Mouse (Mus musculus) intestine, embryonic 14.5 days (tissue): ENCODE measurements around the gene Gpc5. TPM values are rescaled to one million over a fixed set of nuclear protein-coding genes. Genes with fewer than 3 reads are reported as not detected.

Experiments used
- ATAC-seq: fragments of 200-750 bp; cut with Nextera tagmentation; replicated peaks from 2 replicates; pipeline ENCODE4 v1.8.0; 2017; ENCODE audit warnings: low read depth, moderate number of reproducible peaks, moderate TSS enrichment, moderate library complexity; ENCODE audit not compliant: low FRiP score, low TSS enrichment
- DNase-seq: peaks from one replicate; pipeline ENCODE4 v3.0.0-alpha.2; 2018; ENCODE audit warnings: low spot score
- H3K27ac ChIP-seq: fragments of 300-500 bp; sonication (generic); 2 replicates; pipeline ENCODE4 v1.5.1; 2014; ENCODE audit warnings: low read depth, mild to moderate bottlenecking, control low read depth
- H3K27me3 ChIP-seq: fragments of 300-500 bp; sonication (generic); replicated peaks from 2 replicates; pipeline ENCODE4 v1.6.1; 2014; ENCODE audit warnings: low read length, control low read depth; ENCODE audit not compliant: control insufficient read depth, insufficient read depth
- H3K36me3 ChIP-seq: fragments of 300-500 bp; sonication (generic); 2 replicates; pipeline ENCODE4 v1.6.1; 2014; ENCODE audit warnings: low read length, control low read depth; ENCODE audit not compliant: control insufficient read depth, insufficient read depth
- H3K4me1 ChIP-seq: fragments of 300-500 bp; sonication (generic); replicated peaks from 2 replicates; pipeline ENCODE4 v1.6.1; 2014; ENCODE audit warnings: low read length, control low read depth, mixed read lengths; ENCODE audit not compliant: control insufficient read depth, insufficient read depth
- H3K4me2 ChIP-seq: fragments of 300-500 bp; sonication (generic); 2 replicates; pipeline ENCODE4 v1.6.1; 2014; ENCODE audit warnings: low read length
- H3K4me3 ChIP-seq: fragments of 300-500 bp; sonication (generic); 2 replicates; pipeline ENCODE4 v1.5.1; 2014; ENCODE audit warnings: low read depth, low read length, control low read depth, mixed read lengths
- H3K9ac ChIP-seq: fragments of 300-500 bp; sonication (generic); 2 replicates; pipeline ENCODE4 v1.6.1; 2014; ENCODE audit warnings: mild to moderate bottlenecking, low read length
- H3K9me3 ChIP-seq: fragments of 300-500 bp; sonication (generic); 2 replicates; pipeline ENCODE4 v1.6.1; 2016; ENCODE audit warnings: low read length, control low read depth; ENCODE audit not compliant: control insufficient read depth
- WGBS: fragments of 180-500 bp; shearing (Covaris S2); extraction: QIAGEN DNeasy Blood & Tissue Kit; methylation state at CpG from one replicate; pipeline ENCODE4 v1.1.7; 2014; 5-methylcytosine and 5-hydroxymethylcytosine counted together
- polyA plus RNA-seq: library from polyadenylated mRNA; unstranded; fragments of >200 nt; fragmentation: Nextera tagmentation; extraction: Ambion mirVana; gene quantifications from 2 replicates; pipeline ENCODE4 v1.2.1, GENCODE M21; 2014

Gene Gpc5
- 0.11 and 0.24 TPM in 2 replicates for polyA plus RNA-seq

DNA sequence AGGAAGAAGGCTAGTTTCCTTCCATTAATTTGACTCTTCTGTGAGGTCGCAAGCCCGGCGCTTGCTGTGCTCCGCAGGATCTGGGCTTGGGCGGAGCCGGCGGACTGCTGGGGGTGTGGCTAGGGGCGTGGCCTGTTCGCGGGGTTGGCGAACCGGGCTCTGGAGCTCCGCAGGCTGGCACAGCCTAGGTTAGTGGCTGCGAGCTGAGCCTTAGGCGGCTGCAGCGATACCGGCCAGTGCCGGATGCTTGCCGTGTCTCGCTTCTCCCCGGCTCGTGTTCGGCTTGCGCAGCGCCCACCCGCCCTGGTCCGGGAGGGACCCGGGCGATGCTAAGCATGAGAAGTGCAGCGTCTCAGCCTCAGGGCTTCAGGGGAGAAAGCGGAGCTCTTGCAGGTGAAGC is at the start of gene Gpc5:
Gene Gpc5, plus strand, starts transcription at position 135 of the 400 bp plus-strand sequence.
- DNase-seq (peak; percentile 95), ATAC-seq (peak; percentile 98)
- Histone ChIP-seq H3K27me3 (peaks cover 41% of the 10 kb centered on the region), H3K4me3 (peak within 1 kb of the TSS; percentile 58), H3K9ac (peak within 1 kb of the TSS; percentile 29; the same call in 1 of the 2 replicates), H3K4me2 (peak within 1 kb of the TSS; percentile 95), H3K9me3 (no peaks in the 10 kb centered on the region), H3K4me1 (no peaks in the 10 kb centered on the region; the same call in 1 of the 2 replicates), H3K27ac (no peak within 1 kb of the TSS), H3K36me3 (no peaks in the 10 kb centered on the region)
- WGBS = 1% methylated on average over 31 of the region's 31 CpGs

DNA sequence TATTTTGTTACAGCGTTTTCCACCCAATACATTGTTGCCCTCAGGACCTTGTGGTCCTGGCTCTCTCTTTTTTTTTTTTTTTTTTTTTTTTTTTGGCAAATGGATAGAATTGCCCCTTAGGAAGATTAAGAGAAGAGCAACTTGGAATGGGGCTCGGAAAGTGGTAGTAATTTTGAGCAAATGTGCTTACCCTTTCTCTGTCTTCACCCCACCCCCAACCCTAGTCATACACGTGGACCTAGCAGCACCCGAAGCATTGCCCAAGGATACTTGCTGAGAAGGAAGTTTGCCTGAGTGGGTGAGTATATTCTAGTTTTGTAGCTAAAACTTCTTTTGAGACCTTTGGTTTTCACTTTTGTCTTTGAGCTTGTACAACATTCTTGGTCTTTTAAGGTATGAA is 49.4 kb upstream of the Gpc5 start:
- Histone ChIP-seq H3K27ac (peak overlapping the region; percentile 91), H3K4me1 (peaks cover 10% of the 10 kb centered on the region), H3K9me3 (no peaks in the 10 kb centered on the region), H3K4me2 (peak overlapping the region; percentile 62), H3K4me3 (peak overlapping the region; percentile 80), H3K36me3 (peaks cover 49% of the 10 kb centered on the region), H3K27me3 (0 out of 2 replicates have a peak, but pooled peaks cover 5% of the 10 kb centered on the region), H3K9ac (peak overlapping the region; percentile 98)
- DNase-seq = no peak
- ATAC-seq = no peak
- WGBS = under 1% methylated on average over 4 of the region's 4 CpGs

DNA sequence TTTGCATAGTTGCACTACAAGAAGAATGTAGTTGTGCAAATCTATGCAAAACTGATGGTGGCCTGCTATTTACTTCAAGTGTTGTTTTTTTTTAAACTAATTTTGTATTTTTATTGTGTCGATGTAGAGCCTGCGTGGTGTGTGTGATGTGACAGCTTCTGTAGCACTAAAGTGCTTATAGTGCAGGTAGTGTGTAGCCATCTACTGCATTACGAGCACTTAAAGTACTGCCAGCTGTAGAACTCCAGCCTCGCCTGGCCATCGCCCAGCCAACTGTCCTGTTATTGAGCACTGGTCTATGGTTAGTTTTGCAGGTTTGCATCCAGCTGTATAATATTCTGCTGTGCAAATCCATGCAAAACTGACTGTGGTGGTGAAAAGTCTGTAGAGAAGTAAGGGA is 48.0 kb upstream of the Gpc5 start:
- no peaks in the 10 kb centered on the region for H3K27me3 ChIP-seq
- peak overlapping the region; percentile 62 for H3K4me2 ChIP-seq
- 0 out of 2 replicates have a peak overlapping the region, but pooled peaks have one; percentile 2 for H3K4me3 ChIP-seq
- DNase-seq (no peak), ATAC-seq (no peak)
- H3K27ac ChIP-seq = no peak overlapping the region
- peaks cover 10% of the 10 kb centered on the region for H3K4me1 ChIP-seq
- H3K9ac ChIP-seq = no peak overlapping the region
- peaks cover 56% of the 10 kb centered on the region for H3K36me3 ChIP-seq
- WGBS = 87% methylated on average over 5 of the region's 5 CpGs
- no peaks in the 10 kb centered on the region for H3K9me3 ChIP-seq

DNA sequence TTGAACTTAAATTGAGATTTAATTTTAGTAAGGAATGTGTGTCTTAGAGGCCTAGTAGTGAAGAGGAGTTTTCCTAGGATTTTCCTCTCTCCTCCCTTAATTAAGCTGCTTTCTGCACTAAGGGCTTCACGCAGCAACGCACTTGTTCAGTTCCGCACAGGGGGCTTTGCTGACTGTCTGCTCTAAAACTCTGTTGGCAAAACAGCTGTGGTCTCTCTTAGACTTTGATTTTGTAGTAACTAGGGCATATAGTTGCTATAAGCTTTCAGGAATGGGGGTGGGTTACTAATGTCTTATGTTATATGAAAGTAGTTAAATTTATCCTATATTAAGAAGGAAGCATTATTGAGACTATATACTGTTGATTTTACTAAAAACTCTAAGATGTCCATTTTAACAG is 46.3 kb upstream of the Gpc5 start:
- Histone ChIP-seq H3K4me2 (no peak overlapping the region), H3K4me3 (no peak overlapping the region), H3K36me3 (peaks cover 56% of the 10 kb centered on the region), H3K4me1 (peaks cover 10% of the 10 kb centered on the region), H3K27me3 (no peaks in the 10 kb centered on the region), H3K9ac (no peak overlapping the region), H3K27ac (no peak overlapping the region), H3K9me3 (no peaks in the 10 kb centered on the region)
- no peak for DNase-seq
- ATAC-seq = no peak
- WGBS = 96% methylated on average over 3 of the region's 3 CpGs

DNA sequence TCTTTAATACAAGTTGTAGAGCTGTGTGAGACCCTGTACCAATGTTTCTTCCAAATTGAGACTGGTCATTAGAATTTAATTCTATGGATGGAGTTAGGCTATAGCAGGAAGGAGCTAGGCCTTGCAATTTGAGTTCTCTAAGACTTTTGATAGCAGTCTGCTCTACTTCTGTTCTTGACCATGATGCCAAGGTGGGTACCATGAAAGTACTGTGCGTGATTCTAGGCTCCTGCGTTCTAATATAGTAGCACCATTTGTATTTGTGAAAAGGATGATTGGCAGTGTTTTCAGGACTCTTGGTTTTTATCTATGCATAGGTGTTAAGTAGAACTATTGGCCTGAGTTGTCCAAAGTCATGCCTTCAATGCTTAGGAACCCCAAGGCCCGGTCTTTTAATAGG is 44.7 kb upstream of the Gpc5 start:
- peaks cover 10% of the 10 kb centered on the region for H3K4me1 ChIP-seq
- WGBS = 85% methylated on average over 3 of the region's 3 CpGs
- H3K4me3 ChIP-seq = no peak overlapping the region
- no peak for DNase-seq
- H3K27ac ChIP-seq = no peak overlapping the region
- H3K27me3 ChIP-seq = no peaks in the 10 kb centered on the region
- H3K9ac ChIP-seq = no peak overlapping the region
- H3K36me3 ChIP-seq = peaks cover 61% of the 10 kb centered on the region
- no peak for ATAC-seq
- no peak overlapping the region for H3K4me2 ChIP-seq
- no peaks in the 10 kb centered on the region for H3K9me3 ChIP-seq

DNA sequence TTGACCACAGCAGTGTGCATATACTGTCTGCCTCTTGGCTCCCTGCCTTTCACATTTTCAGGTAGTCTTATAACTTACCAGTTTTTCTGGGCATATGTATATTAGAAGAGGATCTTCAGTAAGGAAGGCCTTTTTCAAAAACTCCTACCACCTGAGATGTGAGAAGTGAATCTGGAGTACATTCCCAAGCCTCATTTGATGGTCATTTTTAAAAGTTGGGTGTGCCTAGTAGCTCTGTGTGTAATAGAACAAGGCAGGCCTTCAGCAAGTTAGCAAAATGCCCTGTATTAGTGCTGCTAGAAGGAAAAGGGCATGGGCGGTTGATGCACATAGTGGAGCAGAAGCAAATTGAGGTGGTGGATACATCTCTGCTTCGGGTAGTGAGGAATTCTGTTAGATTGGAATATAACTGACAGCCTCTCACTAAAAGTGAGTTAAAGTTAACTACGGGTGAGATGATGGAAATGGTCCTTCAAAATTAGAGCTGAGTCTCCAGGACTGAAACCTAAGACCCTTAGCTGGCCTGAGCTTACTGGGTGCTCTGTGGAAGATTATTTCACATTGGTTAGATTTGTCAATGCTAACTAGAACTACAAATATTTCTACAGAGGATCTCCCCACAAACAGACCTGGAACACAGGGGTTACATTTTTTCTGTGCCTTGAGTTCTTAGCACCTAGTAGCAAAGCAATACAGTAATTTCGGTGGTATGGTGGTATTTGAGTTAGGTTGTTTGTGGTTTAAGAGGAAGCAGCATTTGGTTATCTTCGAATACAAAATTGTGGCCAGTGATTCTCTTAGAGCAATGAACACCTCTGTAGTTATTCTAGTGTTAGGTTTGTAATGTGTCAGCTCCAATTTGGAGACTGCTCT is 43.8 kb upstream of the Gpc5 start:
- Histone ChIP-seq H3K9ac (no peak overlapping the region), H3K4me1 (peaks cover 5% of the 10 kb centered on the region), H3K4me3 (no peak overlapping the region), H3K36me3 (peaks cover 56% of the 10 kb centered on the region), H3K27ac (no peak overlapping the region), H3K4me2 (no peak overlapping the region), H3K9me3 (no peaks in the 10 kb centered on the region), H3K27me3 (no peaks in the 10 kb centered on the region)
- ATAC-seq (no peak), DNase-seq (no peak)
- 63% methylated on average over 5 of the region's 5 CpGs for WGBS

DNA sequence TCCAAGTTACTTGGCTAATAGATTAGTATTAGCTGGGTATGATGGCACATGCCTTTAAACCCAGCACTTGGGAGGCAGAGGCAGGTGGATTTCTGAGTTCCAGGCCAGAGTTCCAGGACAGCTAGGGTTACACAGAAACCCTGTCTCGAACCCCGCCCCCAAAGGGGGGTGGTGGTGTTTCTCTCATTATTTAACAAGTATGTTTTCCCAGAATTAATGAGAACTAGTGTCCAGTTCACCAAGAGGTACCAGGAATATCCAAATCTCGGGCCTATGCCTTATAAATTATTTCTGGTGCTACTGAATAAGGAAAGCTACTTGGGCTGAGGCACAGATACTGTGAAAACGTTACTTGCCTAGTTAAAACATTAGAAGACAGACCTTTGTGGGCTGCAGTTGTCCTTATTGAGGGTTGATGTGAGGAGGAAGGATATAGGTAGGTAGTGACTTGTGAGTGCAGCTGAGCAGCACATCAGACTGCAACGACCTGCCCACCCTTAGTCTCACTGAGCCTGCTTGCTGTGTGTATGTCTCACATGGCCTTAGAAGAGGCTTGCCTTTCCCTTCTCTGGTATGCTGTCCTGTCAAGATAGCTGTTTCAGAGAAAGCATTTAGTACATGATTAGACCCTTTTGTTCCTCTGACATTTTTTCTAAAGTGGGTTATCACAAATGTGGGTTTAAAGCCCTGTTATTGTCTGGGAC is 43.0 kb upstream of the Gpc5 start:
- Histone ChIP-seq H3K27ac (no peak overlapping the region), H3K9ac (no peak overlapping the region), H3K4me3 (no peak overlapping the region), H3K9me3 (no peaks in the 10 kb centered on the region), H3K27me3 (no peaks in the 10 kb centered on the region), H3K4me1 (no peaks in the 10 kb centered on the region; the same call in 1 of the 2 replicates), H3K4me2 (no peak overlapping the region), H3K36me3 (peaks cover 48% of the 10 kb centered on the region)
- 37% methylated on average over 5 of the region's 5 CpGs for WGBS
- DNase-seq = no peak
- no peak for ATAC-seq

DNA sequence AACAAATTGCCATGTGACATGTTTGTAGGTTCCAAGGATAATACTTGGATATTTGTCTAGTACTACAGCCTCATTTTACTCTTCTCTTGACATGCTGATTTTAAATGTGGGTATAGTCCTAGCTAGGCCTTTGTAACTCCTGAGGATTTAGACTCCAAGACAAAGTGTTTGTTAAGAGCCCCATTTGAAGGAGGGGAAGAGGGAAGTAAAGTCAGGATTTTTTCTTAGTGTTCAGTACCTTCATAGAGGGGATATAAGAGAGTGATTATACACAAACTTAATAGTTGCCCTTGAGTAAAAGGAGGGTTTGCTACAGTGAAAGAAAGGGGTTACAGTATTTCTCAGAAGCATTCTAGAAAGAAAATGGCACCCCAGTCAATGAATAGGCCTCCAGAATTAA is 42.2 kb upstream of the Gpc5 start:
- Histone ChIP-seq H3K4me1 (no peaks in the 10 kb centered on the region), H3K9ac (no peak overlapping the region), H3K4me3 (no peak overlapping the region), H3K9me3 (no peaks in the 10 kb centered on the region), H3K27me3 (no peaks in the 10 kb centered on the region), H3K36me3 (peaks cover 40% of the 10 kb centered on the region), H3K4me2 (no peak overlapping the region), H3K27ac (no peak overlapping the region)
- ATAC-seq (no peak), DNase-seq (no peak)
